Mouse (Mus musculus) CD8-positive naive resting alpha-beta T cell, adult 2 months (primary cell): ENCODE measurements at regions not wholly inside any gene's neighbourhood (a gene's known extent, or its start where the extent isn't known, plus 50 kb on each side); places are given as distances from the start of the nearest gene placed in this dataset.
"Not testable (repeated sequence)": the region's sequence is repeated elsewhere in the genome, so short reads cannot be mapped to it uniquely, and the experiment has no call there.

ENCODE experiments used
- DNase-seq, 2 experiments: peaks; one replicate each; pipeline ENCODE4 v3.0.0; 2022; ENCODE audit warnings: low read depth in 2 of 2, low spot score in 2 of 2

DNA sequence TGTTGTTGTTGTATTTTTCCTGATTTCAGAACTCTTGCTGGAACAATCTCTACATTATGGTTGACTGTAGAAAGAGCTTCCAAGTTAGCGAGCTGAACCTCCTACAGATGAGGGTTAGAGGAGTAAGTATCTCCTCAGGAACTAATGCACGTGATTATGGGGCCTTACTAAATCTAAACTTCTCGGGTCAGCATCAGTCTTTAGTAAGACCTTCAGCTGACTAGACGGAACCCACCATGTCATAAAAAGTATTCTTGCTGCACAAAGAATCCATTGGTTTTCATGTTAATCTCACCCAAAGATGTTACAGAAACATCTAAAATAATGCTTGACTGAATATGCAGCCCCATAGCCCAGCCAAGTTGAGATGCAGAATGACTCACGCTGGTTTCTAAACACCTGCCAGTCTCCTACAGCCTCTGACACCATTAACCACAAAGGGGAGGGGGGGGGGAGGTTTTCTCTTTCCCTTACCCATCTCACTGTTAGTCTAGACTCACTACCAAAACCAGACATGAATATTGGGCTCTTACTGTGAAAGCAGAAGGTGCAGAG, 88.9 kb upstream of the Tbl1xr1 start:
- peak; percentile 22 to 37 for DNase-seq

DNA sequence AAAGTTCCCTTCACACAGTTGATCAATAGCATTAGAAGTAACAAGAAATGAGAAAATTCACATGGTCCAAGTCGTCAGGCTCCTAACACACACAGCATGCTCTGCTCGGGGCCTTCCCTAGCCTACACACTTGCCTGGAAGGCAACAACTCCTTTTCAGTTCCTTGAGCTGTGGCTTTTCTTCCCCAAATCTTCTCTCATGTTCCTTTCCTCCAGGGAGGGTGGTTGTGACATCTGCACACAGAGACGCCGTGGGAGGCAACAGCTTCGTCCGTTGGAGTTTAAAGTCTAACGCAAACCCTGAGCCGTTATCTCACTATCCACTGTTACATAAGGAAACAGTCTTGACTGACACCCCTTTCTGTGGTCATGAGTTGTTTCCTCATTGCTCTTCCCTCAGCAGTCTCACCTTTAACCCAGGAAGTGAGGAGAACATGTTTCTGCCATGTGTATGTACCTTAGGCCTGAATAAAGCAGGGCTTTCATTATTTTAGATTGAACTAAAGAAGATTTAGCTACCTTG, 88.4 kb upstream of the Tbl1xr1 start:
- peak; percentile 17 to 46 for DNase-seq

DNA sequence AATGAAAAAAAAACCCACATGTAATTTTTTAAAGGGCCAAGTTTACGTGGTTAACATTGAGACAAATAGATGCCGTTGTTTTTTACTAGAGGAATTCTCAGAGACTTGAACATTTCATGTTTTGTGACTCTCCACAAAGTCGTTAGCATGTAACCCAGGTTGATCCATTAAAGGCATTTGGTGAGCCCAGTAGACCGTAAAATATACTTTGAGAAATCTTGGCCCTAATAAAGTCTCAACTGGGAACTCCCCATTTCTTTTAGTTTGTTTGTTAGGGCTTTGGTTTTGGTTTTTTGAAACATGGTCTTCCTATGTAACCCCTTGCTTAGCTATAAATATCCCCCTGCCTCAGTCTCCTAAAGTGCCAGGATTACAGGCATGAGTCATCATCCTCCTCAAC, 85.9 kb upstream of the Tbl1xr1 start:
- DNase-seq = no peak

DNA sequence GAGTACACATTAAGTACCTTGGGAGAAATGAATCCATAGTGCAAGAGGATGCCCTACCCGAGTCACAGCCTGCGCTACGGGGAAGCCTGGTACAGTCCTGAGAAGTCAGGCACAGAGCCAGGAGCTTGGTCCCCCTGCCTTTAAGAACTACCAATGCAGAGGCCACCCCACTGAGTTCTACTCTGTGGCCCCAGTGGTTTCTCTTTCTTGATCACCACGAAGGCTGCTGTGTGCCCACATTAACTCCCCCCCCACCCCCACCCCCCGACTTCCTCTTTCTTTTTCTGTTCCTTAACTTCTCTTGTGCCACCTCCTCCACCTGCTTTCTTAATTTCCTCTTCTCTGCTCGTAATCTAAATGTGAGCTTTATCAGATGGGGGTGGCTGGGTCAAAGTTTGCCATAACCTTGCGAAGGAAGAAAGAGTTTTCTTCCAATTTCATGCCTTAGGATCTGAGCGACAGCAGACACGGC, 84.7 kb upstream of the Tbl1xr1 start:
- peak; percentile 32 to 38 for DNase-seq

DNA sequence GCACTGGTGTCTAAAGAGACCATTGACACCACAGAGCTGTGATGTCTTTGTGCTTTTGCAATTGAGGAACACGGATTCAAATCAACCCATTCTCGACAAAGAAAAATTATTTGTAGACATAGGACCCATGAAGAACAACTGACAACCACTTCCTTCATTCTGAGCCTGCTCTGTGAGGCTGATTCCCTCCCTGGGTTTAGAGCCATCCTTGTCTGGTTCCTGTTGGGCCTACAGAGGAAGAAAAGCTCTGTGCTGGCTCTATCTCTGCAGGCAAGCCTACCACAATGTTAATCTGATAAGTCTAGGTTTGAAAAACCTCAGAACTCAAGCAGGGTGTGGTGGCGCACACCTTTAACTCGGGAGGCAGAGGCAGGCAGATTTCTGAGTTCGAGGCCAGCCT, 84.2 kb upstream of the Tbl1xr1 start:
- DNase-seq = no peak

DNA sequence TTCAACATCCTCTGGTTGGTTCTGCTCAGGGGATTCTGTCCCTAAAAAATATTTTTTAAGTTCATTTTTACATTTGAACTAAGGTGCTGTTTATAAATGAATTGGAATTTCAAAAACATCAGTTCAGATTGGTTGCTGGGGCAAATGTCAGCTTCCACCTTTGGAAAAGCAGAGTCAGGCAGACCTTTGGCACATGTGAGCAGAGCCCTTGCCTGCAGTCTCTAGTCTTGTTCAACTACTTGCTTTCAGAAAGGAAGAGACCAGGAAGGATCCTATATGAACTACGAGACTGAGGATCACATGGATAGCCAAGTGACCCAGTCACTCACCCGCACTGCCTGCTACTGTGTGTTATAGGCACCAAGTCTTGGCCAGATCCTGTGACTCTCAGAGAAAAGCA, 82.5 kb upstream of the Tbl1xr1 start:
- DNase-seq = no peak

DNA sequence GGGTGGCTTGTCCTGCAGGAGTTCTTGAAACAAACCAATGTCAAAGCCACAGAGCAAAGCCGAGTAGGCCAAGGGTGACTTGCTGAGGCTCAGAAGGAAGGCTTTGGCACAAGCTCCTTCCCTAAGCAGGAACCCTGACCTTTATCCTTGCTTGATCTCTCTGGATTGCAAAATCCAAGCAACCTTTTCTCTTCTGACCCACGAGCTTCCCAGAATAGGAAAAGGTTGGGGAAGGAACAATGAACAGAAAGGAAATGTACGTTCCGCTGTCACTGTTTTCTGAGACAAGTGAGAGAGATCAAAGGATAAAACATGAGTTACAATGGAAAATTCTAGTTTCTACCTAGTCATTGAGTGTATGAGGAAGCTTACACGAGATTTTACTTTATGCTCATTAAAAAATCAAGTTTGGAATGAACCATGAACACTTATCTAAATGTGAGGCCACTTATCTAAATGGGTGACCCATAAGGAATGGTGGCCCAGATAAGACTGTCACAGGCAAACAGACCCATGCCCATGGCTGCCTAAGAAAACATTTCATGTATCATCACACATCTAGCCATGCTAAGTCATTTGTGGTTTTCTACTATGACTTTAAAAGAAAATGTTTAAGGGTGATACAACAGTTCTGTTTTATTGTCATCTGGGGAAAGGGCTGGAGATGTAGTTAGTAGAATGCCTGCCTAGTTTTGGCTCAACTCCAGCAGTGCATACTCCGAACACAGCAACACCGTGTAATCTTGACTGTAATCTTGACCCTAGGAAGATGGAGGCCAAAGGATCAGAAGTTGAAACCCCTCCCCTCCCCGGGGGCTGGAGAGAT, 80.7 kb upstream of the Tbl1xr1 start:
- no peak for DNase-seq

DNA sequence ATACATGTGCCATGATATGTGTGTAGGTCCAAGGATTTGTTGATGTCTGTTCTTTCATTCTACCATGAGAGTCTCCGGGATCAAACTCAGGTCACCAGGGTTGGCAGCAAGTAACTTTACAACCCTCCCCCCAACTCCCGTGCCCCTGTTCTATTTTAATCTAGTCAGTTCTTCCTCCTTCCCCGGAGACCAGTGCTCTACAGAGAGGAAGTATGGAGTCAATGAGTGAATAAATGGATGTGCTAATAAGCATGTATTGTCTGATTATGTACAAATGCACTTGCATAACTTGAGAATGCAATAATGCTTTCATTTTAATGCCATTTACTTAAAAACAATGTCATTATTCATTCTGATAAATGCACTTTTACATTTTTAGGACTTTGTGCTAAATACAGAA, 79.1 kb upstream of the Tbl1xr1 start:
- no peak for DNase-seq

DNA sequence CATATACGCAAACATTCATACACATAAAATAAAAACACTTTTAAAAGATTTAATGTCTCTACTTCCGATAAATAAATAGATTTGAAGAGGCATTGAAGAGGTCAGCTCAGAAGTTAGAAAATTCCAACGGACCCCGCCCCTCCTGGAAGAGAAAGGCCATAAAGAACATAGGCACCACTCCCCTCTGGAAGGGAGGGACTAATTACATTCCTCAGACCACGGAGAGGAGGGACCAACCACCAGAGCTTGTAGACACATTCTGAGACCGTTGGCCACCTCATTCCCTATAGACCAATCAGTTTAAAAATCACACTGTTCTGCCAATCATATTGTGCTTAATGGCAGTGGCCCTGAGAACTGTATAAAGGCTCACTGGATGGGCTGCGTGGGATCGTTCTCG, 71.0 kb upstream of the Tbl1xr1 start:
- DNase-seq = no peak

DNA sequence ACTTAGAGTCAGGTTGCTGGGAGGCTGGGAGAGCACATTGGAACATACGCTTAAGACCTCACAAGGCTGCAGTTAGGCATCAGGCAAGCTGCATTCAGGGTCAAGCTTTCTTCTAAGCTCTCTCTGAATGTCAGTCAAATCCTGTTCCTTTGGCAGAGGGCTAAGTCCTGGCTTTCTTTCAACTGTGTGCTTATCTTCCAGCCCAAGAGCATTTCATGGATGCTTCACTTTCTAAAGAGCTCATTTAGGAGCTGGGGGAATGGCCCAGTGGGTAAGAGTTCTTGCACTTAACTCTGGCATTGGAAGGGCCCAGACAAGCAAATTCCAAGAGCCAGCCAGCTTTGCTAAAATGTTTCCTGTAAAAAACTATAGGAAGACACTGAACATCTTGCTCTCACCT, 70.3 kb upstream of the Tbl1xr1 start:
- no peak for DNase-seq

DNA sequence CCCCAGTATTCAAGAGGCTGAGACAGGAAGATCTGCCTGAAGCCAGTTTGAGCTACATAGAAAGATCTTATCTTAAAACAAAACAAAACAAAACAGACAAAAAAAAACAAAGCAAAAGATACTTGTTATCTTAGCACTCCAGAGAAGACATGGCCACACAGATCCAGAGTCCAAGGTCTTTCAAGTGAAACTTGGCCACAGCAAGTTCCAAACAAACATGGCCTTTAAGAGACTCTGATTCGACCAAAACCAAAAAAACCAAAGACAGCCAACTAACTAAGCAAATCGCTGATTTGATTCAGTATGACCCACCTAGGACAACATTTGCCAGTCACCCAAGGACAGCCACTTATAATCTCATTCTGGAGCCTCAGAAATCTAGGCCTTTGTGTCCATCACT, 69.8 kb upstream of the Tbl1xr1 start:
- DNase-seq = no peak

DNA sequence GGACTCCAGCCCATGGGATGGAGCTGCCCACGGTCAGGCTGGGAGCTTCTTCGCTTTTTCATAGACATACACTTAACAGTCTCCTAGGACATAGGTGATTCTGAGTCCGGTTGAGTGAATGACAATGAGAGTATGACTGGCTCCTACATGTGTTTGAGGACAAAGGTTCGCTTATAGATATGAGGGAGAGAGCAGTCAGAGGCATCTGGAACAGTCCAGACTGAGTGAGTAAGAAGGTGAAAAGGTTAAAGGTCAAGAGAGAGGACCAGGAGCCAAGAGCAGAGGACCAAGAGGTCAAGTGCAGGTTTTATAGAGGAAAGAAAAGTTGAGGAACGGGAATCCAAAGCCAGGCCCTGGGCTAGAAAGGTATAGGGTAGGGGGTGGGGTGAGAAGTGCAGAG, 68.7 kb upstream of the Tbl1xr1 start:
- no peak for DNase-seq

DNA sequence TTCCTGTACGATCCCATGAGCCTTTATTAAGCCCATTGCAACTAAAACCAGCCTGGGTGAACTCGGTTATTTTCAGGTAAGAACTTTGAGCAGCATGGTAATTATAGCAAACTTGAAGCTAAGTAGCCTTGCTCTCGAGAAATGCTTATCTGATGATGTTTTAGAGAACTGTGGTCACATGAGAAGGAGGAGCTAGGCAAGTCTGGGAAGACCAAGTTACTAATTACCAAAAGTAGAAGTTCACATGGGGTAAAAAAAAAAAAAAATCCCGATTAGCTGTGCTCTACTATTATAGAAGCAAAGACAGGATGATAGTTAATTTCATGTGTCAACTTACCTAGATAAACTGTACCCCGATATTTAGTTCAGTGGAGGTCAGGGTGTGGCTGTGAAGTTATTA, 68.0 kb upstream of the Tbl1xr1 start:
- no peak for DNase-seq

DNA sequence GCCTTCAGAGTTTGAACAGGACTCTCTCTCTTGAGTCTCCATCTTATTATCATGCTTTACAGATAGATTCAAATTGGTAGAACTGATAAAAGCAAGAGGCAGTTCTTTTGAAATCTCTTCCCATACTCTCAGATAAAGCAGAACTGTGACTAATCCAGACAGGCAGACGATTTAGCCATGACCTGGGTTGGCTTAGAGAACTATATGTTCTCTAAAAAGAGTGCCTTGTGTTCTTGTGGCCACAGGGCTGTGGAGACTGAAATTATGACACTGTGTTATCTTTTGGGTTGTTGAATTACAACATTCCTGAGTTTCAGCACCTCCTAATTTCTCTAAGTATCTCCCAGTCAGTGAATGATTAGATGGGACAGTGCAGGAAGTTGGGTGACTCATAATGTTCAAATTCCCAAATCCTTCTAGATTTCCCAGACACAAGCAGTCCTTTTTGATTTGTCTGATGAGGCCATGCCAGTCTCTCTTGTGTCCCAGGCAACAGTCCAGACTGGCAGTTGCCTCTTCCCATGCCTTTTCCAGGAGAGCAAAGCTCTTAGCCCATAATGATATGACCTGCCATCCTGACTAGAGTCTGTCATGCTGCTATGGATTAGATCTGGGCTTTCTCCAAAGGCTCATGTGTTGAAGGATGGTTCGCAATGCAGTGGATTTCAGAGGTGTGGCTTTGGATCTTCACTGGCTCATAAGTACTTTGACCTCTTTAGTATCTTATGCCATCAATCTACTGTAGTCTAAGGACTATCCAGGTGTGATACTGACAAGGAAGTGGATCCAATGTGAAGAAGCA, 66.4 kb upstream of the Tbl1xr1 start:
- no peak for DNase-seq

DNA sequence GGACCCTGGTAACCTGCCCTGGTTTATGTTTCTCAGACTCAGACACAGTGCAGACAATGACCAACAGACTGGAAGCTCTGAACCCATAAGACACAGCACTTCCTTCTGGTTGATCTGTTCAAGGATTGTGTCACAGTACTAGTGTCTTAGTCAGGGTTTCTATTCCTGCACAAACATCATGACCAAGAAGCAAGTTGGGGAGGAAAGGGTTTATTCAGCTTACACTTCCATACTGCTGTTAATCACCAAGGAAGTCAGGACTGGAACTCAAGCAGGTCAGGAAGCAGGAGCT, 65.8 kb upstream of the Tbl1xr1 start:
- DNase-seq = not testable (repeated sequence)

DNA sequence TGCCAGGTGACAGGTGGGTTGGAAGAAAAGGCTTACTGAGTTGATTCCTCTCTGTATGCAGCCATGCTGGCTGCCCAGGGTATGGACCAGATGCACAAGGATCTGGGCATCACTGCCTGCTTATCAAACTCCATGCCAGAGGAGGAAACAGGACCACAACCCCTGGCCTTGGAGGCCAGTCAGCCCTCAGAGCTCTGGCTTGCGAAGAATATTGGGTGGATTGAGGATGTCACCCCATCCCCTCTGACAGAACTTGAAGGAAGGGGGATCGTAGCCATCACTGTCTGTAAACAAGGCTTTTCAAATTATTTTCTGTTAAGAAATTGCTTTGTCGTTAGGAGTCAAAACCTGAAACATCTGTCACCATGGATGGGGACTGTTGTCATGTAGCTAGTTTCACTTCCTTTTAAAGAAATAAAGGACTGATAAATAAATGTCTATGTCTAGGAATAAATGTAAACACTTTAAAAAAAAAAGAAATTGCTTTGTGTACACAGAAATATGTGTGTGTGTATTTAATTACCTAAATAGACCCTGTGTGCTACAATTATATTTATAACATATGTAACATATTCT, 55.0 kb upstream of the Tbl1xr1 start:
- no peak for DNase-seq

DNA sequence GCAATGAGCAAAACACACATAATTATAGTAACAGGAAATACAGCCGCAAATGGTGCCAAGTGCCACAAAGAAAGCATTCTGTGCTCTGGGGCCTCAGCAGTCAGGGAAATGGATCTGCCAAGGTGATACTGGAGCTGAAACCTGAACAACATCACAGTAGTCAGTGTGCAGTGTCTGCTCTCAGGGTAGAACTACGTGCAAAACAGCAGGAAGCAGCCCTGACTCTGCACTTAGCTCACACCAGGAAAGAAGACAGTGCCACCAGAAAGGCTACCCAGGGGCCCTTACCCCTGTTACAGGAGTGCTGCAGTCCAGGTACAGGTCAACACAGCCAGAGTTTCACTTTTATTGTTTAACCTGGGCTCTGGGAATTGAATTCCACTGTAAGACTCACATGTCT, 54.0 kb upstream of the Tbl1xr1 start:
- peak; percentile 18 to 21 for DNase-seq

DNA sequence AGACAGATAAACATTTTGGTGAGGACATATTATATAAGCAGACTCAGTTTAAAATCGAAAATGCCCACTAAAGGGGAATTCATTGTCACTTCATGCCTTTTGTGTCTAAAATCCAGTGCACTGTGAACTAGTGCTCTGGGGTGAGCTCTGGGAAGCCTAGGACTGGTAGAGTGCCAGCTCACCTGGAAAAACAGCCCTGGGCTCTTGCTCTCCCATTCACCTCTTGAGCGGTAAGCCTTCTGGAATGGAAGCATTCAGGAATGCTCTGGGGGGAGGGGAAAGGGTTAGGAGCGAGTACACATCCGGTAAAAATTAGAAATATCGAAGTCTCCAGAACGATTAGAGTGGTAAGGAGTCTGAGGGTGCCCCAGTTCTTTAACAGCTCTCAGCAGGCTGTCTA, 53.4 kb upstream of the Tbl1xr1 start:
- no peak for DNase-seq

DNA sequence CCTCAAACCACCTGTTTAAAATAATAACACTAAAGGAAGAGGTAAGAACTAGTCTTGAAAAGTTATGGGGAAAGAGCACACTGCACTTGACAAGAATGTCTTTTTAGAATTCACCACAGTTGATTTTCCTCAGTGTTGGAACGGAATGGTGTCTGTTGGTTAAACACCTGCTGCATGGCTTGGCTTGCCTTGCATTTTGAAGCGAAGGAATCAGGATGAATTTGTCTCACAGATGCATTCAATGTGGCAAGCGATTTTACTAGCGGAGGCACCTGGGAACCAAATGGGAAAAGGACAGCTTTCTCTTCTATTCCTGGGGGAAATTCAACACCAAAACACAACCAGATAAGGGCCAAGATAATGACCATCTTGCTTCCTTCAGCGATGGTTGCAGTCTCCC, 52.9 kb upstream of the Tbl1xr1 start:
- DNase-seq = no peak

DNA sequence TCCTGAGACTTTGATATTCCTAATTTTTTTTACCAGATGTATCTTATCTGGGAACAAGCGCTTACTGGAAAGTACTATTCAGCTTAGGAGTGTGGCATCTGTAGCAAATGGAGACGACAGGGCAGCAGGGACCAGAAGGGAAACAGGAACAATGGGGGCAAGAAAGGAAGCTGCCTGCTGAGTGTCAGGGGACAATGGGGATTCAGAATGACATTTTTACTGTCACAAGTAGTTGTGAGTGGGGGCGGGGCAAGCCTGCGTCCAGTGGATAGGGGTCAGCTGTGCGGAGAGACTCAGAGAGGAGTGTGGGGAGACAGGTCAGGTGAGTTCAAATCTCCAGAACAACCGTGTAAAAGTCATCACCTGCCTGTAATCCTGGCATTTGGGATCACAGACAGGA, 52.3 kb upstream of the Tbl1xr1 start:
- DNase-seq = no peak

DNA sequence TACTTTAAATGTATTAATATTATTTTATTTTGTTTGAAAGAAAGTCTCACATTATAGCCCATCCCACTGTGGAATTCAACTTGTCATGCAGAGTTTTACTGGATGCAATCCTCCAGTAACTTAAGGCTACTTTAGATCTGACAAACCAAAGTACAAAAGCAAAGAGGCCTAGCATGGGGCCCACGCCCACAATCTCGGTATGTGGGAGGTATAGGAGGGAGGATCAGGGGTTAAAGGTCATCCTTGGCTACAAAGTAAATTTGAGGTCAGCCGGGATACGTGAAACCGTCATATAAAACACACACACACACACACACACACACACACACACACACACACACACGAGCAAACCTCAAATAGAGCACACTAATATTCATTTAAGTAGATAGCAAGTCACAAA, 51.3 kb upstream of the Tbl1xr1 start:
- no peak for DNase-seq

DNA sequence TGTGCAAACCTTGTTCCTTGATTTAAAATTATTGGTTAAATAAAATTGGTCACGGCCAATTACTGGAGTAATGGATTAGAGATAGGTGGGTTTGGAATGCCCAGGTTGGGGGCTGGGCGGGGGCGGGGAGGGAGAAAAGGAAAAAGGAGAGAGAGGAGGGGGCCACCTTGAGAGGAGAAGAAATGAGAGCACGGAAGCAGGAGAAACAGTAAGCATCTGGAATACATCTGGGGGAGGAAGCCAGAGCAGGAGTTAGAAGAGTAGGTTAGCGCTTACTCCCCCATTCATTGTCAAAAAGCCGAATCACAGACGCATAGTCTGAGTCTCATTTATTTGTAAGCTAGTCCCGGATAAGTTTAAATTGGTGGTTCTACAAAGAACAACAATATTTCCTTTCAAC, 50.8 kb upstream of the Tbl1xr1 start:
- DNase-seq = no peak
